Mouse (Mus musculus): ENCODE data around the gene Fam196b. TPM values are rescaled to one million over a fixed set of nuclear protein-coding genes. Genes with fewer than 3 reads are reported as not detected.

Fam196b gene
- polyA plus RNA-seq (2012; rRNA removed): 0.01 and 0.05 TPM in 2 replicates

DNA sequence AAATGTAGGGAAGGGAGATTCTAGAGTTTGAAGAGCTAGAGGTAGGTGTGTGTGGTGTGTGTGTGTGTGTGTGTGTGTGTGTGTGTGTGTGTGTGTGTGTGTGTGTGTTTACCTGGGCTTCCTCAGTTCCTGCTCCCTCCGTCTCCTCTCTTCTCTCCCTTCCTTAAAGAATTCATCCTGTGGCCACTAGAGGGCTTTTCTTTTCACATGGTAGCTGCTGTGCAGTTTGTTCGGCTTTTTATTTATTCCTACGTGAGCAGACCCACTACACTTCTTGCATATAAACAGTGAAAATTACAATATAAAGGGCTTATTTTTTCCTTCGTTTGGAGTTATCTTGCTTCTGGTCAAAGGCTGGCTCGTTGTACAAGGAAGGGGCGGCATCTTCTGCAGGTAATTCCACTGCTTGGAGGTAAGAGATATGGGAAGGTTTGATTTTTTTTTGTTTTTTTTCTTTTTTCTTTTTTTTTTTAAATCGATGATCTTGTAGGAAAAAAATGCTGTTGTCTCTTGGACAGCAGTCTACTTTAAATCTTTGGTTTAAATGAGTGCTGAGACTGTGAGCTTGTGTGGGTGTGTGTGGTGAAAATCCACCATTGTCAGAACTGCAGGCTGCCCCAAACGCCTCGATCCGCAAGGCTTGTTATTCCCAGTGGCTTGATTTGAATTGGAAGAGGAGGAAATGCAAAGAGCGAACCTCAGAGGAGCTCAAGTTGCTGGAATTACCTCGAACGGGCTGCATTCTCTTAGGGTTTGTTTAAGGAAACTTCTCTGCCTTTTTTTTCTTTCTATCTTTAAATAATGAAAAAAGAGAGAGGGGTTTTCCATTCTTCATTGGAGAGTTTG is at the start of gene Fam196b:
Fam196b (plus strand) TSS at position 289 of the 846 bp plus-strand sequence.
- Histone ChIP-seq H3K4me1 (ENCODE audit: control insufficient read depth, insufficient read depth, insufficient read length, low read length) (no peaks in the 10 kb centered on the region), H3K36me3 (ENCODE audit: control insufficient read depth, insufficient read depth, low read length) (no peaks in the 10 kb centered on the region), H3K27me3 (ENCODE audit: control insufficient read depth, insufficient read depth, low read length) (no peaks in the 10 kb centered on the region), H3K27ac (ENCODE audit: insufficient read depth, low read depth, low read length) (no peak within 1 kb of the TSS), H3K4me3 (ENCODE audit: low read depth, low read length) (no peak within 1 kb of the TSS)
- no peak for TF ChIP-seq CTCF (IDR thresholded peaks at IDR 0.05; ENCODE audit: extremely low read depth, insufficient read length, insufficient replicate concordance, low read depth, low read length)
- no peak for TF ChIP-seq POLR2A (IDR thresholded peaks at IDR 0.05; ENCODE audit: low read depth, low read length)
- WGBS: 14% methylated on average over 13 of the region's 13 CpGs

DNA sequence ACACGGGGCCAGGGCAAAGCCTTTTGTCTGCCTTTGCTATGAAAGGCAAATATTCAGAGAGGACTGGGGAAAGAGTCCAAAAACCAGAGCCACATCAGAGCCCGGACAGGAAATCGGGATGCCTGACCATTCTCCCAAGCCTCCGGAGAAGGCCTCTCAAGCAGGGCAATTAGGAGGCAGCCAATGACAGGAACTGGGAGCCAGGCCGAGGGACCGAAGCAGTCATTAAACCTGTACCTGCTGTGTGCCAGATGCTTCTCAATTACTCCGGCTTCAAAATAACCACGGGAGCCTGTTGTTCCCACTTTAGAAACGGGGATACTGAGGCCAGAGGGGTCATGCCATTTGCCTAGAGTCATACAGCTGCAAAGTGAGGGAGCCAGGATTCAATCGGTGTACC is 42.6 kb upstream of the Fam196b start:
- no peaks in the 10 kb centered on the region for H3K36me3 ChIP-seq (ENCODE audit: control insufficient read depth, insufficient read depth, low read length)
- no peak overlapping the region for H3K4me3 ChIP-seq (ENCODE audit: low read depth, low read length)
- no peaks in the 10 kb centered on the region for H3K27me3 ChIP-seq (ENCODE audit: control insufficient read depth, insufficient read depth, low read length)
- 82% methylated on average over 10 of the region's 10 CpGs for WGBS
- no peaks in the 10 kb centered on the region for H3K4me1 ChIP-seq (ENCODE audit: control insufficient read depth, insufficient read depth, insufficient read length, low read length)
- no peak overlapping the region for H3K27ac ChIP-seq (ENCODE audit: insufficient read depth, low read depth, low read length)
- no peak for TF ChIP-seq CTCF (IDR thresholded peaks at IDR 0.05; ENCODE audit: extremely low read depth, insufficient read length, insufficient replicate concordance, low read depth, low read length)
- TF ChIP-seq POLR2A (IDR thresholded peaks at IDR 0.05; ENCODE audit: low read depth, low read length): no peak

DNA sequence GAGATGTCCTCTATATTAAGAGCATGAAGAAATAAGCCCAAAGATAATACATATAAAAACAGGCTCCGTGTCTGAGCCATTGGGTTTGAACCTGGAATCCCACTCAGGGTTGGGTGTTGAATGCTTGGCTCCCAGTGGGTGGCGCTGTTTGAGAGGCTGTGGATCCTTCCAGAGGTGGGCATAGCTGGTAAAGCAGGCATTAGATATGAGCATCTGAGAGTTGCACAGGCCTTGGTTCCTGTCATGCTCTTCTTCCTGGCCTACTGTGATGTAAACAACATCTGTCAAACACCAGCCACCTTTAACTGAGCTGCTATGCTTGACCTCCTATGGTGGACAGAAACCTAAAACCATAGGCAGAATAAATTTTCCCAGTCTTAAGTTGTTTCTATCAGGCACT is 38.7 kb upstream of the Fam196b start:
- TF ChIP-seq CTCF (IDR thresholded peaks at IDR 0.05; ENCODE audit: extremely low read depth, insufficient read length, insufficient replicate concordance, low read depth, low read length) (peak; percentile 14; the same call in 1 of the 2 replicates), POLR2A (IDR thresholded peaks at IDR 0.05; ENCODE audit: low read depth, low read length) (no peak)
- 51% methylated on average over 2 of the region's 2 CpGs for WGBS
- no peaks in the 10 kb centered on the region for H3K36me3 ChIP-seq (ENCODE audit: control insufficient read depth, insufficient read depth, low read length)
- H3K27ac ChIP-seq (ENCODE audit: insufficient read depth, low read depth, low read length): no peak overlapping the region
- H3K4me3 ChIP-seq (ENCODE audit: low read depth, low read length): no peak overlapping the region
- H3K27me3 ChIP-seq (ENCODE audit: control insufficient read depth, insufficient read depth, low read length): no peaks in the 10 kb centered on the region
- H3K4me1 ChIP-seq (ENCODE audit: control insufficient read depth, insufficient read depth, insufficient read length, low read length): no peaks in the 10 kb centered on the region

DNA sequence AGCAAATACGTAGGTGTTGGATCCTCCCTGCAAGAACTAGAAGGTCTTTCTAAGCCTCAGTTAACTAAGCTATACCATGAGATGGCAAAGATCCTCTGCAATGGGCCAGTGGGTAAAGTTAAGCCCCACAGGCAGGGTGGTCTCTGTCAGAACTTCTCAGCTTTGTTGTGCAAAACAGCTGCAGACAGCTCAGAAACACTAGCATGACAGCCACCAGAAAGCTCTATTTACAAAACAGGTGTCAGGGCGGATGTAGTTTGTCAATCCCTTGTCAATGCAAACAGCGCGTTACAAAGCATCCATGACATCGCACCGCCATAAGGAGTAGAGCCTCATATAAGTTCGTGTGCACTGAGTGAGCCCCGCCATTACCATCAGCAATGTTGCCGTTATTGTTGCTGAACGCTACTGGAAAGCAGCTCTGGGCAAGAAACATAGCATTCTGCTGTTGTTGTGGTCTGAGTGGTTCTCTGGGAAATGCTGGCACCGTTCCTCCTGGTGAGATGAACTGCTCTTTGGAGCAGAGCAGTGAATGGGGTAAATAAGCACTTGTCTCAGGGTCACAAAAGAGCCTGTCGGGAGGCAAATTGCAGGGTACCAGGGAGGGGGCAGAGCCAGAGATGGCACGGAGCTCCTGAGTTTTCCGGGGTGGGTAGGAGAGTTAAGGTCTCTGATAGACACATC is 38.1 kb upstream of the Fam196b start:
- Histone ChIP-seq H3K27ac (ENCODE audit: insufficient read depth, low read depth, low read length) (no peak overlapping the region), H3K4me1 (ENCODE audit: control insufficient read depth, insufficient read depth, insufficient read length, low read length) (no peaks in the 10 kb centered on the region), H3K36me3 (ENCODE audit: control insufficient read depth, insufficient read depth, low read length) (no peaks in the 10 kb centered on the region), H3K27me3 (ENCODE audit: control insufficient read depth, insufficient read depth, low read length) (no peaks in the 10 kb centered on the region), H3K4me3 (ENCODE audit: low read depth, low read length) (no peak overlapping the region)
- TF ChIP-seq CTCF (IDR thresholded peaks at IDR 0.05; ENCODE audit: extremely low read depth, insufficient read length, insufficient replicate concordance, low read depth, low read length): no peak
- TF ChIP-seq POLR2A (IDR thresholded peaks at IDR 0.05; ENCODE audit: low read depth, low read length): no peak
- 72% methylated on average over 14 of the region's 14 CpGs for WGBS

DNA sequence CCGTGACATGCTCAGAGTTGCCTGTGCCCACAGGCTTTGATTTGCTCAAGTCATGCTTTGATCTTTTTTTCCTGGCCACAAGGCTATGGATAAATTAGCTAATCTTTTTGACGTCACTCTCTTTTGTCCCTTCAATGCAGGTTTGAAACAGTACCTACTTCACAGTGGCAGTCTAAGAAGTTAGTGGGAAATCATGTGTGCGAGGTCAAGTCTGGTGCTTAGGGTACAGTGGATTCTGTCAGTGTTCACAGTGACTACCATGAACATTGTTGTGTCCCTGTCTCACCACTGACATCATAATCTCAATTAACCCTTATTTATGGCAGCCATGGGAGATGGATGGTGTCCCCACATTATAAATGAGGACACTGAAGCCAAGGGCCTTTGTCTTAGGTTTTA is 37.6 kb upstream of the Fam196b start:
- TF ChIP-seq POLR2A (IDR thresholded peaks at IDR 0.05; ENCODE audit: low read depth, low read length) (no peak), CTCF (IDR thresholded peaks at IDR 0.05; ENCODE audit: extremely low read depth, insufficient read length, insufficient replicate concordance, low read depth, low read length) (no peak)
- H3K27ac ChIP-seq (ENCODE audit: insufficient read depth, low read depth, low read length): no peak overlapping the region
- no peak overlapping the region for H3K4me3 ChIP-seq (ENCODE audit: low read depth, low read length)
- 55% methylated on average over 3 of the region's 3 CpGs for WGBS
- H3K27me3 ChIP-seq (ENCODE audit: control insufficient read depth, insufficient read depth, low read length): no peaks in the 10 kb centered on the region
- H3K36me3 ChIP-seq (ENCODE audit: control insufficient read depth, insufficient read depth, low read length): no peaks in the 10 kb centered on the region
- H3K4me1 ChIP-seq (ENCODE audit: control insufficient read depth, insufficient read depth, insufficient read length, low read length): no peaks in the 10 kb centered on the region

DNA sequence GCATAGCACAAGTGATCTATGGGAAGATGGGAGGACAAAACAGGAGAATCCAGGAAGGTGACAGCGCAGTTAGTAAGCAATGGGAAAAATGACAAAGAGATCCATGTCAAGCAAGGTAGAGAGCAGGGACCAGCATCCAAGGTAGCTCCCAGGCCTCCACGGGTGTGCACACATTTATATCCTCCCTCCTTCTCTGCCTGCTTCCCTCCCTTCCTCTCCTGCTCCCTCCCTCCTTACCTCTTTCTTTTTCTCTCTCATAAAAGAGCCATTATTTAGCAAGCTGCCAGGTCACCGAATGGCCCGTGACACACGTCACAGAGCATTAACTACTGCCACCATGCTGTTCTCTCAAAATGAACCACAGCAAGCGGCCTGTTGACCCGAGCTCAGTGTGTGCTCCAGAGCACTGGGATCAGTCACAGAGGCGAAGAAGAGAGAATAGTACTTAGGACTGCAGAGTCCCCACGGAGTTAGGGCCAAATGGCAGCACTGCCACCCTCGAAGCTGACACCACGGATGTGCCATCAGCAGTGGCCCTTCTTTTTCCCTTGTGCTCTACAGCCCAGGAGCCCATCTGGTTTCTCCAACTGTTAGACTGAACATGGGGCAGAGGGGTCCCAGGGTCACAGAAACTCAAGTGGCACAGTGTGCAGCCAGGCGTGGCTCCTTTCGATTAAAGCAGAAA is 30.4 kb upstream of the Fam196b start:
- TF ChIP-seq POLR2A (IDR thresholded peaks at IDR 0.05; ENCODE audit: low read depth, low read length): no peak
- no peak for TF ChIP-seq CTCF (IDR thresholded peaks at IDR 0.05; ENCODE audit: extremely low read depth, insufficient read length, insufficient replicate concordance, low read depth, low read length)
- no peak overlapping the region for H3K27ac ChIP-seq (ENCODE audit: insufficient read depth, low read depth, low read length)
- H3K4me1 ChIP-seq (ENCODE audit: control insufficient read depth, insufficient read depth, insufficient read length, low read length): no peaks in the 10 kb centered on the region
- no peaks in the 10 kb centered on the region for H3K27me3 ChIP-seq (ENCODE audit: control insufficient read depth, insufficient read depth, low read length)
- no peak overlapping the region for H3K4me3 ChIP-seq (ENCODE audit: low read depth, low read length)
- no peaks in the 10 kb centered on the region for H3K36me3 ChIP-seq (ENCODE audit: control insufficient read depth, insufficient read depth, low read length)
- WGBS: 74% methylated on average over 13 of the region's 13 CpGs

DNA sequence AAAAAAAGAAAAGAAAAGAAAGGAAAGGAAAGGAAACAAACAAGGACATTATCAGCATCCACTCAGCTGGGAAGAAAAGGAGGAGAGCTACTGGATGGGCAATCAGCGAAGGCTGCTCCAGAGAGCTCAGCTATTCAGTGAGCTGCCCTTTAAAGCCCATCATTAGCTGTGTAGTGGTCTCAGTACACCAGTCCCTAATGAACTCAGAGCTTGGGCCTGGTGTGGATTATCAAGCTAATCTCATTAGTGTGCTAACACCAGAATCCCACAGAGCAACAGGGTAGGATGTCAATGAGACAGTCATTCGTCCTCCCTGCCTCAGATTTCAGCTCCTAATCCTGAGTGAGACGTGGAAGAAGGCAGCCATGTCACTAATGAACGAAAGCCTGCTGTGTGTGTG is 24.4 kb upstream of the Fam196b start:
- H3K27me3 ChIP-seq (ENCODE audit: control insufficient read depth, insufficient read depth, low read length): no peaks in the 10 kb centered on the region
- no peak for TF ChIP-seq CTCF (IDR thresholded peaks at IDR 0.05; ENCODE audit: extremely low read depth, insufficient read length, insufficient replicate concordance, low read depth, low read length)
- no peak for TF ChIP-seq POLR2A (IDR thresholded peaks at IDR 0.05; ENCODE audit: low read depth, low read length)
- WGBS: 56% methylated on average over 4 of the region's 4 CpGs
- no peak overlapping the region for H3K4me3 ChIP-seq (ENCODE audit: low read depth, low read length)
- no peaks in the 10 kb centered on the region for H3K4me1 ChIP-seq (ENCODE audit: control insufficient read depth, insufficient read depth, insufficient read length, low read length)
- H3K27ac ChIP-seq (ENCODE audit: insufficient read depth, low read depth, low read length): no peak overlapping the region
- no peaks in the 10 kb centered on the region for H3K36me3 ChIP-seq (ENCODE audit: control insufficient read depth, insufficient read depth, low read length)
